Mouse (Mus musculus): ENCODE measurements at regions not wholly inside any gene's neighbourhood (a gene's known extent, or its start where the extent isn't known, plus 50 kb on each side); places are given as distances from the start of the nearest gene placed in this dataset.

- no peak for TF ChIP-seq CTCF (conservative IDR thresholded peaks at IDR 0.05 in 1 of 2, IDR thresholded peaks at IDR 0.05 in 1 of 2; ENCODE audit: low read depth in 2 of 2, low read length in 2 of 2)
- TF ChIP-seq JUND (conservative IDR thresholded peaks at IDR 0.05; ENCODE audit: low read depth, low read length): no peak
- TF ChIP-seq POLR2A (IDR thresholded peaks at IDR 0.05; ENCODE audit: low read depth, low read length): no peak
- no peak for TF ChIP-seq E2F4 (IDR thresholded peaks at IDR 0.05; ENCODE audit: insufficient replicate concordance, low read depth, low read length)
- TF ChIP-seq MEF2A (IDR thresholded peaks at IDR 0.05; ENCODE audit: borderline replicate concordance, low read depth, low read length): no peak
- no peak for TF ChIP-seq CHD1 (IDR thresholded peaks at IDR 0.05; ENCODE audit: low read depth, low read length)
- no peak for TF ChIP-seq POLR2AphosphoS2 (IDR thresholded peaks at IDR 0.05; ENCODE audit: low read depth, low read length)
- no peak for TF ChIP-seq NRF1 (IDR thresholded peaks at IDR 0.05; ENCODE audit: low read depth, low read length)
- no peak for TF ChIP-seq EP300 (IDR thresholded peaks at IDR 0.05; ENCODE audit: low read length)
- TF ChIP-seq KAT2A (IDR thresholded peaks at IDR 0.05; ENCODE audit: insufficient replicate concordance, low read length): no peak
- no peak for TF ChIP-seq USF1 (IDR thresholded peaks at IDR 0.05; ENCODE audit: low read depth, low read length)
- TF ChIP-seq HCFC1 (IDR thresholded peaks at IDR 0.05; ENCODE audit: low read depth, low read length): no peak
- TF ChIP-seq TCF12 (IDR thresholded peaks at IDR 0.05; ENCODE audit: low read depth, low read length): no peak
Measured at GRCm38 (mm10) chr10:24541990-24542389, 53.3 kb upstream of the Ccn2 start.

Data from CH12.LX (cell line).